Mouse (Mus musculus) kidney, embryonic 14.5 days (tissue): Measurements from ENCODE around the gene Pink1. TPM values are rescaled to one million over a fixed set of nuclear protein-coding genes. Genes with fewer than 3 reads are reported as not detected.
A peak's percentile ranks its signal among the peaks of the same experiment; 100 is the strongest.

ENCODE experiments used
- ATAC-seq: fragments of 200-750 bp; cut with Nextera tagmentation; 2 replicates; pipeline ENCODE4 v1.8.0; 2017; ENCODE audit warnings: moderate number of reproducible peaks, mild to moderate bottlenecking, moderate TSS enrichment, moderate library complexity; ENCODE audit not compliant: low FRiP score, low TSS enrichment
- H3K27ac ChIP-seq: fragments of 300-500 bp; sonication (generic); 2 replicates; pipeline ENCODE4 v1.5.1; 2014; ENCODE audit warnings: low read depth, mild to moderate bottlenecking, low read length, moderate library complexity, mixed read lengths
- H3K27me3 ChIP-seq: fragments of 300-500 bp; sonication (generic); 2 replicates; pipeline ENCODE4 v1.6.1; 2014; ENCODE audit warnings: mild to moderate bottlenecking, low read length; ENCODE audit not compliant: control insufficient read depth, insufficient read depth
- H3K36me3 ChIP-seq: fragments of 300-500 bp; sonication (generic); 2 replicates; pipeline ENCODE4 v1.6.1; 2014; ENCODE audit warnings: low read length, mixed read lengths; ENCODE audit not compliant: control insufficient read depth, insufficient read depth
- H3K4me1 ChIP-seq: fragments of 300-500 bp; sonication (generic); 2 replicates; pipeline ENCODE4 v1.6.1; 2014; ENCODE audit warnings: low read length, mixed read lengths; ENCODE audit not compliant: control insufficient read depth, insufficient read depth
- H3K4me2 ChIP-seq: fragments of 300-500 bp; sonication (generic); replicated peaks from 2 replicates; pipeline ENCODE4 v1.6.1; 2014; ENCODE audit warnings: low read depth, mild to moderate bottlenecking, low read length
- H3K4me3 ChIP-seq: fragments of 300-500 bp; sonication (generic); 2 replicates; pipeline ENCODE4 v1.5.1; 2014; ENCODE audit warnings: mild to moderate bottlenecking, low read length
- H3K9ac ChIP-seq: fragments of 300-500 bp; sonication (generic); 2 replicates; pipeline ENCODE4 v1.6.1; 2014; ENCODE audit warnings: low read depth, mild to moderate bottlenecking, low read length, moderate library complexity
- H3K9me3 ChIP-seq: fragments of 300-500 bp; sonication (generic); 2 replicates; pipeline ENCODE4 v1.6.1; 2016; ENCODE audit warnings: low read length; ENCODE audit not compliant: control insufficient read depth
- WGBS: fragments of 180-500 bp; shearing (Covaris S2); extraction: QIAGEN DNeasy Blood & Tissue Kit; methylation state at CpG from one replicate; pipeline ENCODE4 v1.1.7; 2014; 5-methylcytosine and 5-hydroxymethylcytosine counted together
- polyA plus RNA-seq: library from polyadenylated mRNA; unstranded; fragments of >200 nt; fragmentation: Nextera tagmentation; extraction: Ambion mirVana; gene quantifications from 2 replicates; pipeline ENCODE4 v1.2.1, GENCODE M21; 2014

Gene Pink1
- polyA plus RNA-seq, 1 experiment from 2014 or later, result 25.7 TPM

- H3K4me3 ChIP-seq, result no peak overlapping the region
- no peaks in the 10 kb centered on the region for H3K4me1 ChIP-seq
- WGBS, result 13% methylated on average over 11 of the region's 11 CpGs
- no peak overlapping the region for H3K27ac ChIP-seq
- no peaks in the 10 kb centered on the region for H3K27me3 ChIP-seq
- ATAC-seq, result 0 out of 2 replicates have a peak, but pooled peaks have one; percentile 52
- no peaks in the 10 kb centered on the region for H3K36me3 ChIP-seq
- H3K9ac ChIP-seq, result 0 out of 2 replicates have a peak overlapping the region, but pooled peaks have one; percentile 28
- no peak overlapping the region for H3K4me2 ChIP-seq
- no peaks in the 10 kb centered on the region for H3K9me3 ChIP-seq
These were observed 35.3 kb upstream of the Pink1 start for GRCm38 (mm10) chr4:138361370-138361821.

GRCm38 (mm10) chr4:138358176-138358575 is 32.1 kb upstream of the Pink1 start:
- Histone ChIP-seq H3K9ac (no peak overlapping the region), H3K36me3 (no peaks in the 10 kb centered on the region), H3K27me3 (no peaks in the 10 kb centered on the region), H3K4me2 (no peak overlapping the region), H3K9me3 (no peaks in the 10 kb centered on the region), H3K4me1 (no peaks in the 10 kb centered on the region), H3K27ac (no peak overlapping the region), H3K4me3 (no peak overlapping the region)
- WGBS, result 80% methylated on average over 3 of the region's 3 CpGs
- no peak for ATAC-seq

DNA sequence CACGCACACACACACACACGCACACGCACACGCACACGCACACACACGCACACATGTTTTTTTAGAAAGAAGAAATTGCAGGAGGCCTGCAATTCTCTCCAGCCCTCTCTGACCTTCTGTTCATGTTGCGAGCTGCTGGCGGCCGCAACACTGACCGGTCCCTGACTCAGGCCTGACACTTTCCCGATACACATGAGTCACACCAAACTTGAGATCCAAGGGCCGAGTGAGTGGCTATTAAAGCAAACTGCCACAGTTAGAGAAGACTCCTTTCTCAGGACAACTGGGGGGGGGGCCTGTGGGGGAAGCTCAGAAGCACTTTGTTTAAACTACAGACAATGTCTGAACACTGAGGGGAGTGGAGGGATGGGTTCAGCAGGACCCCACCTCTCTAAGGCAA is 30.4 kb upstream of the Pink1 start:
- no peaks in the 10 kb centered on the region for H3K4me1 ChIP-seq
- ATAC-seq, result no peak
- H3K4me3 ChIP-seq, result no peak overlapping the region
- no peaks in the 10 kb centered on the region for H3K36me3 ChIP-seq
- H3K27me3 ChIP-seq, result no peaks in the 10 kb centered on the region
- H3K27ac ChIP-seq, result no peak overlapping the region
- H3K9me3 ChIP-seq, result no peaks in the 10 kb centered on the region; the same call in 1 of the 2 replicates
- no peak overlapping the region for H3K4me2 ChIP-seq
- WGBS, result 80% methylated on average over 12 of the region's 12 CpGs
- no peak overlapping the region for H3K9ac ChIP-seq

DNA sequence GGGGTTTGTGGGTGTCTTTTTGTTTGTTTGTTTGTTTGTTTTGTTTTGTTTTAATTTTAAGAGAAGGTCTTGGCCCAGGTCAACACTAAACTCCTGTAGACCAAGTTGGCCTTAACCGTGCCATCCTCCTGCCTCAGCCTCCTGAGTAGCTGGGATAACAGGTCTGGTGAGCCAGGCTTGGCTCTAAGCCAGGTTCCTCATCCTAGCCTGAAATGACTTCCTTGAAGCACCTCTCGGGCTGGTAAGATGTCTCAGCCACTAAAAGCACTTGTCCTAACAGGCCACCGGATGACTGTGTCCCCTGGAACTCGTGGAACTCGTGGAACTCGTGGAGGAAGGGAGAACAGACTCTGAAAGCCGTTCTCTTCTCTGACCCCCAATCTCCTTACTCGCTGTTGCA is 30.0 kb upstream of the Pink1 start:
- no peak overlapping the region for H3K4me2 ChIP-seq
- WGBS, result 81% methylated on average over 8 of the region's 8 CpGs

DNA sequence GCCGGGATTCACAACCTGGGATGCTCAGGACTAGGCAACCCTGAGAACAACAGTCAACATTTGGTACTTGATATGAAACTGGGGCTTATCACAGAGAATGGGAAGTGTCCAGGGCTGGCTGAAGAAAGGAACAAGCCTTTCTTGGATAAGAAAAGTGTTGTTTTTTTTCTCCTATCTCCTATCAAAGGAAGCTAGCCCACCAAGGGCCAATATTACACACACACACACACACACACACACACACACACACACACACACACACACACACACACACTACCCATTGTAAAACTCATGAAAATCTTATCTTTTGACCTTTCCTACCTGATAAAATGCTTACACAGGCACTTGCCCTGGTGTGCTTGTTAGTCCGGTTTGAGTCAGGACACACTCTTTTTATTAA is 29.4 kb upstream of the Pink1 start:
- H3K27ac ChIP-seq, result no peak overlapping the region
- H3K4me2 ChIP-seq, result no peak overlapping the region
- H3K4me3 ChIP-seq, result no peak overlapping the region
- no peaks in the 10 kb centered on the region for H3K27me3 ChIP-seq
- no peak for ATAC-seq
- 85% methylated on average over 2 of the region's 2 CpGs for WGBS
- no peaks in the 10 kb centered on the region; the same call in 1 of the 2 replicates for H3K9me3 ChIP-seq
- H3K9ac ChIP-seq, result no peak overlapping the region
- H3K4me1 ChIP-seq, result no peaks in the 10 kb centered on the region
- H3K36me3 ChIP-seq, result no peaks in the 10 kb centered on the region

More for the DNA sequence above, 30.0 kb upstream of the Pink1 start:
- H3K27ac ChIP-seq, result no peak overlapping the region
- no peak overlapping the region for H3K9ac ChIP-seq
- no peak overlapping the region for H3K4me3 ChIP-seq
- no peaks in the 10 kb centered on the region for H3K4me1 ChIP-seq
- no peaks in the 10 kb centered on the region; the same call in 1 of the 2 replicates for H3K9me3 ChIP-seq
- H3K36me3 ChIP-seq, result no peaks in the 10 kb centered on the region
- ATAC-seq, result no peak
- no peaks in the 10 kb centered on the region for H3K27me3 ChIP-seq

DNA sequence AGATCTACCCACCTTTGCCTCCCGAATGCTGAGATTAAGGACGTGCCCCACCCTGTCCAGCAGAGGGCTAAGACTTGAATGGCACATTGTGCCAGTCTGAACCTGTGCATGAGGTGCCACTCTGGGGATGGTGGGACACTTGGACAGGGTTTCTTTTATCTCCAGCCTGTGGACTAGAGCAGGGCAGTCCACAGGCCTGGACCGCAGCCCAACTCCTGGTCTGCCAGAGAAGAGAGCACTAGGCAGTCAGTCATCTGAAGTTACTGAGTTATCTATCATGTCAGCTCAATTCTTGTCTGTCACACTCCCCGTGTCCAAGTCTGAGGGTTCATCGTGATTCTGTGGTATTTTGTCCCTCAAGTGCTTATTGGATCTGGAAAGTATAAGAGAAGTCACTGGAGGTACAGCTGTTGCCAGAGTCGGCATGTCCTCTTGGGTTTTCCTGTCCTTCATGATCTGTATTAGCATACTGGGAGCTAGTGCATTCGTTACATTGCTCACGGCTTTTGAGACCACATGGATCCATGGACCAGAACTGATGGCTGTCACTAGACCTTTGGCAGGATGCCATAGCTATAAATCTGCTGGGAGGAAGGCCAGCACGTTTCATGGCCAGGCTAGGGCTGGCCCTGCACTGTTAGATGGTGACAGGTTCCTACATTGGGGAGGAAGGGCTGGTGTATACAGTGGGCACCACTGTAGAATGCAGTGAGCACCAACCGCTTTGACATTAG is 27.5 kb upstream of the Pink1 start:
- no peak overlapping the region for H3K4me3 ChIP-seq
- no peaks in the 10 kb centered on the region for H3K27me3 ChIP-seq
- H3K4me1 ChIP-seq, result no peaks in the 10 kb centered on the region
- no peak overlapping the region for H3K4me2 ChIP-seq
- no peaks in the 10 kb centered on the region for H3K36me3 ChIP-seq
- no peak for ATAC-seq
- no peak overlapping the region for H3K27ac ChIP-seq
- no peak overlapping the region for H3K9ac ChIP-seq
- no peaks in the 10 kb centered on the region; the same call in 1 of the 2 replicates for H3K9me3 ChIP-seq
- WGBS, result 71% methylated on average over 10 of the region's 10 CpGs

GRCm38 (mm10) chr4:138352692-138353091 is 26.6 kb upstream of the Pink1 start:
- Histone ChIP-seq H3K4me2 (no peak overlapping the region), H3K27me3 (no peaks in the 10 kb centered on the region), H3K4me3 (no peak overlapping the region), H3K27ac (no peak overlapping the region), H3K36me3 (no peaks in the 10 kb centered on the region), H3K4me1 (no peaks in the 10 kb centered on the region), H3K9ac (no peak overlapping the region), H3K9me3 (no peaks in the 10 kb centered on the region; the same call in 1 of the 2 replicates)
- no peak for ATAC-seq
- 93% methylated on average over 6 of the region's 6 CpGs for WGBS

DNA sequence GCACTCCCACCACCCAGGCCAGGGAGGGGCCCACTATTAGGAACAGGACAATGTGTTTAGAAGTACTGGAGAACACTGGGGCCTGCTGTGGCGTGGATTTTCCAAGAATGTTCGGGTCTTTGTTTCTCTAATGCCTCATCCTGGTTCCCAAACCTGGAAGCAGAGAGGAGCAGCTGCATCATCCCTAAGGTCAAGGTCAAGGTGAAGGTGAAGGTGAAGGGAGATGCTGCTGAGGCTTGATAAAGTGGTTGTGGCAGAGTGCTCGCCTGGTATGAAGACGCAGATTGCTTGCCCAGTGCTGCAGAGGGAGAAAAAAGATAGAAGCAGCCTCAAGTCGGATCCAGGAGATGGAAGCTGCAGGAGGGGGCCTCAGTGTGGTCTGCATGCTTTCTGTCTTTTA is 25.7 kb upstream of the Pink1 start:
- Histone ChIP-seq H3K4me3 (no peak overlapping the region), H3K9ac (no peak overlapping the region), H3K36me3 (no peaks in the 10 kb centered on the region), H3K4me2 (no peak overlapping the region), H3K27me3 (no peaks in the 10 kb centered on the region), H3K9me3 (no peaks in the 10 kb centered on the region; the same call in 1 of the 2 replicates), H3K27ac (no peak overlapping the region), H3K4me1 (no peaks in the 10 kb centered on the region)
- no peak for ATAC-seq
- 90% methylated on average over 5 of the region's 5 CpGs for WGBS

DNA sequence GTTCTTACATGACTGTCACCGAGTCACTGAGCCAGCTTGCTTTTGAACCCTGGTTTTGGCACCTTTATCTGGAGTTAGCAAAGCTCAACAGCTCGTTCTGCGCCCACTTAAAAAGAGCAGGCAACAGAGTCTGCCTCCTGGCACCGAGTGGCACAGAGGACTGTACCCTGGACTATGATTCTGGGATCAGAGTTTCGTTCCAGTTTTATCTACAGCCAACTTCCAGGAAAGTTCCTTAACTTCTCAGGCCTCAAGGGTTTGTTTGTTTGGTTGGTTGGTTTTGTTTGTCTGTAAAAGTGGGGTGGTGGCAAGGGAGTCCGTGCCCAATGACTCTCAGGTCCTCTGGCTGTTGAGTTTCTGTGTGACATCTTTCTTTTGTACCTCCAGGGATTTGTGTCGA is 22.6 kb upstream of the Pink1 start:
- Histone ChIP-seq H3K36me3 (no peaks in the 10 kb centered on the region), H3K4me2 (no peak overlapping the region), H3K27me3 (no peaks in the 10 kb centered on the region), H3K4me1 (no peaks in the 10 kb centered on the region; the same call in 1 of the 2 replicates), H3K9me3 (no peaks in the 10 kb centered on the region; the same call in 1 of the 2 replicates), H3K27ac (no peak overlapping the region), H3K4me3 (no peak overlapping the region), H3K9ac (no peak overlapping the region)
- WGBS, result 81% methylated on average over 7 of the region's 7 CpGs
- no peak for ATAC-seq
